Mouse (Mus musculus) midbrain, embryonic 14.5 days (tissue): ENCODE measurements at regions not wholly inside any gene's neighbourhood (a gene's known extent, or its start where the extent isn't known, plus 50 kb on each side); places are given as distances from the start of the nearest gene placed in this dataset.
A peak's percentile ranks its signal among the peaks of the same experiment; 100 is the strongest.

Experiments
- ATAC-seq: fragments of 200-750 bp; cut with Nextera tagmentation; 2 replicates; pipeline ENCODE4 v1.8.0; 2017; ENCODE audit warnings: moderate number of reproducible peaks, moderate library complexity; ENCODE audit not compliant: low FRiP score, low TSS enrichment
- DNase-seq: peaks from one replicate; pipeline ENCODE4 v3.0.0-alpha.2; 2015
- H3K27ac ChIP-seq: fragments of 300-500 bp; sonication (generic); replicated peaks from 2 replicates; pipeline ENCODE4 v1.5.1; 2014; ENCODE audit warnings: mild to moderate bottlenecking, low read depth, low read length, moderate library complexity
- H3K27me3 ChIP-seq: fragments of 300-500 bp; sonication (generic); 2 replicates; pipeline ENCODE4 v1.6.1; 2014; ENCODE audit warnings: low read length, control low read depth, mixed read lengths; ENCODE audit not compliant: control insufficient read depth, insufficient read depth
- H3K36me3 ChIP-seq: fragments of 300-500 bp; sonication (generic); 2 replicates; pipeline ENCODE4 v1.6.1; 2014; ENCODE audit warnings: low read length, control low read depth; ENCODE audit not compliant: control insufficient read depth, insufficient read depth
- H3K4me1 ChIP-seq: fragments of 300-500 bp; sonication (generic); 2 replicates; pipeline ENCODE4 v1.6.1; 2014; ENCODE audit warnings: mild to moderate bottlenecking, antibody characterized with exemption, low read length, control low read depth; ENCODE audit not compliant: control insufficient read depth, insufficient read depth
- H3K4me2 ChIP-seq: fragments of 300-500 bp; sonication (generic); 2 replicates; pipeline ENCODE4 v1.6.1; 2014; ENCODE audit warnings: mild to moderate bottlenecking, low read length, moderate library complexity
- H3K4me3 ChIP-seq: fragments of 300-500 bp; sonication (generic); replicated peaks from 2 replicates; pipeline ENCODE4 v1.5.1; 2014; ENCODE audit warnings: low read depth, low read length
- H3K9ac ChIP-seq: fragments of 300-500 bp; sonication (generic); replicated peaks from 2 replicates; pipeline ENCODE4 v1.6.1; 2014; ENCODE audit warnings: mild to moderate bottlenecking, low read length, moderate library complexity
- H3K9me3 ChIP-seq: fragments of 300-500 bp; sonication (generic); 2 replicates; pipeline ENCODE4 v1.6.1; 2016; ENCODE audit warnings: low read length, control low read depth, mixed read lengths; ENCODE audit not compliant: control insufficient read depth
- WGBS: fragments of 180-500 bp; shearing (Covaris S2); extraction: QIAGEN DNeasy Blood & Tissue Kit; methylation state at CpG from one replicate; pipeline ENCODE4 v1.1.7; 2014; 5-methylcytosine and 5-hydroxymethylcytosine counted together

DNA sequence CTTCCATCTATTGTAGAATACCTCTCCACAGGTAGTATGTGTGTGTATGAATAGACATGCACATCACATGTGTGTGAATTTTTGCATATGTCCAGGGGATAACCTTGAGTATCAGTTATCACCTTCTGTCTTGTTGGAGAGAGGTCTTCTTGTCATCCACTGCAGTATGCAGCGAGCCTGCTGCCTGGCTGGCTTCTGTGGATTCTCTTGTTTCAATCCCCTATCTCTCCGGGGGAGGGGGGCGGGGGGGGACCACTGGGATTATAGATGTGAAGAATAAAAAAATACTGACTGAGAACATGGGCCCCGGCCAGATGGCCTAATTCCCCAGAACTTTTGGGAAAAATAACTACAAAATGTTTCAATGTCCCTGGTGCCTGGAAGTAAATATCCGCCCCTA is 149.9 kb upstream of the Arl4c start:
- H3K4me3 ChIP-seq, result no peak overlapping the region
- WGBS, result 86% methylated on average over 5 of the region's 5 CpGs
- H3K9ac ChIP-seq, result no peak overlapping the region
- peaks cover 15% of the 10 kb centered on the region for H3K4me1 ChIP-seq
- H3K36me3 ChIP-seq, result no peaks in the 10 kb centered on the region
- DNase-seq (no peak), ATAC-seq (no peak)
- no peaks in the 10 kb centered on the region for H3K27me3 ChIP-seq
- no peaks in the 10 kb centered on the region for H3K9me3 ChIP-seq
- no peak overlapping the region for H3K4me2 ChIP-seq
- no peak overlapping the region for H3K27ac ChIP-seq

DNA sequence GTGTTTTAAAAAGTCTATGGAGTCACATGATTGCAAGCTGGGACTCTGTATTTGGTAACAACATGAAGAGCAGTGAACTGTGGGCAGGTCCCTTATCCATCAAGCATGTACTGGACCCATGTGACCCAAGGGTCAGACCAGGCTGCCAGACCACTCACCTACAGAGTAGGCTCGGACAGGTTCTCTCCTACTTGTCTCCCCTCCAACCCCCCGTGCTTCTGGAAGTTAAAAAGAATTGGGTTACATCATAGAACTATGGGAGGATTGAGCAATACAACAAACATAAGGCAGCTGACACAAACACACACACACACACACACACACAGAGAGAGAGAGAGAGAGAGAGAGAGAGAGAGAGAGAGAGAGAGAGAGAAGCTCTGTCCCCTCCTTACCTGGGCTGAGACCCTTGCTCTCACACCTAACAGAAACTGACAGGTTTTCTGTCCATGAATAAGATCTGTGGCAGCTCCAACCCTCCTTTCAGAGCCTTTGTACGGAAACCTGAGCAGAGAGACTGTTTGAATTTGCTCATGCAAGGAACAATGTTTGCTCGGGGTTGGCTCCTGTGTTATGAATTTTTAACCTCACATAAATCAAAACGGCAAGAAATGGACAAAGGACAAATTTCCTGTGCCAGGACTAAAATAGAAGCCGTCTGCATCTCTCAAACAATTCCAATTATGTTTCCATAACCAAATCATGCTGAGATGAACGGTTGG is 159.0 kb upstream of the Arl4c start:
- Histone ChIP-seq H3K4me1 (no peaks in the 10 kb centered on the region), H3K9ac (no peak overlapping the region), H3K36me3 (no peaks in the 10 kb centered on the region), H3K4me3 (no peak overlapping the region), H3K27ac (no peak overlapping the region), H3K9me3 (no peaks in the 10 kb centered on the region), H3K4me2 (no peak overlapping the region), H3K27me3 (no peaks in the 10 kb centered on the region)
- DNase-seq (peak; percentile 17), ATAC-seq (no peak)
- 74% methylated on average over 7 of the region's 7 CpGs for WGBS

DNA sequence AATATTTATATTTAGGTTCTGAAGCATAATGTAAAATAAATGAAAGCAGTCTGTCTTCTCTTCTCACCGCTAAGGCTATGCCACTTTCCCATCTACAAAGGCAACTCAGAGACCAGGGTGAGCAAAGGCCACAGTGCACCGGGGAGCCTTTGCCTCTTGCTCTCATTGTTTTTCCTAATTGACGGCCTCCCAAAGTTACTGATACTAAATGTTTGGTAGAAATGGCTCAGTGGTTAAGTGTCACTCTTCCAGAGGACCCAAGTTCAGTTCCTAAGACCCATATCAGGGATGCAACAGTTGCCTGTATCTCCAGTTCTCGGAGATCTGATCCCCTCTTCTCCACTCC is 159.5 kb upstream of the Arl4c start:
- Histone ChIP-seq H3K27me3 (no peaks in the 10 kb centered on the region), H3K9me3 (no peaks in the 10 kb centered on the region), H3K4me1 (no peaks in the 10 kb centered on the region), H3K9ac (no peak overlapping the region), H3K27ac (no peak overlapping the region), H3K36me3 (no peaks in the 10 kb centered on the region), H3K4me2 (no peak overlapping the region), H3K4me3 (no peak overlapping the region)
- 84% methylated on average over 4 of the region's 4 CpGs for WGBS
- ATAC-seq (no peak), DNase-seq (no peak)

DNA sequence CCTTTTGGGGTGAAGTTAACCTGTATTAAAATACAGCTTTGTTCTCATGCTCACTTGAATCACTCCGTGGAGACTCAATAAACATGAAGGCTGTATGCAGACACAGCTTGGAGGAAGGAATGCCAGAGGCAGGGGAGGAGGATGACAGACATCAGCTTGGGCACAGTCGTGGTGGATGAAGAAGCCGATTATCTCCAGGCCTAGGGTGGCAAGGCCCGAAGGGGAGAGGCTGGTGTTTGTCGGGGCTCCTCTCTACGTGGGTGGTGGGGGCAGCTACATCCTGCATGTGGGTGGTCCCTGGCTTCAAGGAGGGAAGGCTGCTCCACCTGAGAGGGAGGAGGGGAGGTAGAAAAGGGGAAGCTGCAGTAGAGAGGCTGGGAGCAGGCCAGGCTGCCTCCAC is 163.4 kb upstream of the Arl4c start:
- no peak overlapping the region for H3K9ac ChIP-seq
- no peaks in the 10 kb centered on the region for H3K27me3 ChIP-seq
- peaks cover 7% of the 10 kb centered on the region; the same call in 1 of the 2 replicates for H3K4me1 ChIP-seq
- no peaks in the 10 kb centered on the region for H3K9me3 ChIP-seq
- 46% methylated on average over 6 of the region's 6 CpGs for WGBS
- DNase-seq, result no peak
- no peak for ATAC-seq
- H3K36me3 ChIP-seq, result no peaks in the 10 kb centered on the region
- H3K27ac ChIP-seq, result no peak overlapping the region
- H3K4me3 ChIP-seq, result no peak overlapping the region
- no peak overlapping the region for H3K4me2 ChIP-seq

DNA sequence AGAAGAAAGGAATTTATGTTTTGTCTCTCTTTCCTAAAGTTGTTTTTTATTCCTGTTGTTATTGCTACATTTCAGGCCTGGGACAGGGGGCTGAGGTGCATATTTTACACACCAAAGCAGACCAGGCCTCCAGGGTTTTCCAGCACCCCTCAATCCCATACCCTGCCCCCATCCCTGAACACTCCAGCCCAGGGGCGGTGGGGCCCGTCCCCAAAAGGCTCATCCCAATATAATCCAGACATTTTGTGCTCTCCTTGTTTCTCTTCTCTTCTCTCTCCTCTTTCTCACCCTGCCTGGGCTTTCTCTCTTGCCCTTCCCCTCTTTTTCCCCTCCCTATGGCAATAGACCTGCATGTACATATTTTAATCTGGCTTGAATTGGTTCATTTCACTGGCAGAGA is 164.6 kb upstream of the Arl4c start:
- DNase-seq (no peak), ATAC-seq (no peak)
- WGBS, result 85% methylated on average over 2 of the region's 2 CpGs
- no peaks in the 10 kb centered on the region; the same call in 1 of the 2 replicates for H3K9me3 ChIP-seq
- no peak overlapping the region for H3K27ac ChIP-seq
- H3K36me3 ChIP-seq, result no peaks in the 10 kb centered on the region
- H3K9ac ChIP-seq, result no peak overlapping the region
- peaks cover 7% of the 10 kb centered on the region; the same call in 1 of the 2 replicates for H3K4me1 ChIP-seq
- no peaks in the 10 kb centered on the region for H3K27me3 ChIP-seq
- H3K4me3 ChIP-seq, result no peak overlapping the region
- no peak overlapping the region for H3K4me2 ChIP-seq

DNA sequence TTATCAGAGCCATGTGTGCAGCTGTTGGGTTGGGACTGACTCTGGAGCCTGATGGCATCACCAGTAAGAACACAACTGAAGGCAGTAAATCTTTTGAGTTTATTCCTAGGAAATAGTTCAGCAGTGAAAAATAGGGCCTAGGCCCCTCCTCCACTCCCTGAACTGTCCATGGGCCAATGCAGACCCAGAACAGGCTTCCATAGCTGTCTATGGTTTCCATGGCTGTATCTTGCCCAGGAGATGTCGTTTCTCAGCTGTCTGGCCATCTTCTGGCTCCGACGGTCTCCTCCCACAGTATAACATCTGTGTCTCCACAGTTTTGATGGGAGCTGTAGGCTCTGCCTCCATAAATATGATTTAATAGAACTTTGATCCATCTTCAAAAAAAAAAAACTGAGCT is 165.1 kb upstream of the Arl4c start:
- Histone ChIP-seq H3K4me3 (no peak overlapping the region), H3K27ac (no peak overlapping the region), H3K4me2 (no peak overlapping the region), H3K9ac (no peak overlapping the region), H3K9me3 (no peaks in the 10 kb centered on the region; the same call in 1 of the 2 replicates), H3K4me1 (peaks cover 7% of the 10 kb centered on the region; the same call in 1 of the 2 replicates), H3K36me3 (no peaks in the 10 kb centered on the region), H3K27me3 (no peaks in the 10 kb centered on the region)
- ATAC-seq (no peak), DNase-seq (no peak)
- 90% methylated on average over 3 of the region's 3 CpGs for WGBS

DNA sequence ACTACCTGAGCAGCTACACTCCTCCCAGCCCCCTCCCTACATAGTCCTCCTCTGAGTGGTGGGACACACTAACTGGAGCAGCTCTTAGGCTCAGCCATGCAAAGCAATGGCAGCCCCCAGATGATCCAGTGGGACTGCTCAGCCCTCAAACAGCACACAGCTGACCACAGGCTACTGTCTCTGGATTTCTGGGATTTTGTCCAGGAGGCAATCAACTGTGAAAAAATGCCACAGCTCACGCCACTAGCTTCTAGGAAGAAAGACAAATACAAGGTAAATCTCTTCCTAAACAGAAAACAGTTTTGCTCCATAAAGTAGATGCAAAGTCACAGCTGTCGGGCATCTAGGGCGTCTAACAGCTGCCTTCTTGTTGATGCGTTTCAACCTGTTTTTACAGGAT is 167.9 kb upstream of the Arl4c start:
- H3K4me3 ChIP-seq, result no peak overlapping the region
- no peak overlapping the region for H3K9ac ChIP-seq
- no peak overlapping the region for H3K4me2 ChIP-seq
- peaks cover 7% of the 10 kb centered on the region; the same call in 1 of the 2 replicates for H3K4me1 ChIP-seq
- no peaks in the 10 kb centered on the region for H3K36me3 ChIP-seq
- DNase-seq (peak; percentile 31), ATAC-seq (no peak)
- no peak overlapping the region for H3K27ac ChIP-seq
- H3K9me3 ChIP-seq, result no peaks in the 10 kb centered on the region; the same call in 1 of the 2 replicates
- H3K27me3 ChIP-seq, result no peaks in the 10 kb centered on the region
- 72% methylated on average over 4 of the region's 4 CpGs for WGBS

DNA sequence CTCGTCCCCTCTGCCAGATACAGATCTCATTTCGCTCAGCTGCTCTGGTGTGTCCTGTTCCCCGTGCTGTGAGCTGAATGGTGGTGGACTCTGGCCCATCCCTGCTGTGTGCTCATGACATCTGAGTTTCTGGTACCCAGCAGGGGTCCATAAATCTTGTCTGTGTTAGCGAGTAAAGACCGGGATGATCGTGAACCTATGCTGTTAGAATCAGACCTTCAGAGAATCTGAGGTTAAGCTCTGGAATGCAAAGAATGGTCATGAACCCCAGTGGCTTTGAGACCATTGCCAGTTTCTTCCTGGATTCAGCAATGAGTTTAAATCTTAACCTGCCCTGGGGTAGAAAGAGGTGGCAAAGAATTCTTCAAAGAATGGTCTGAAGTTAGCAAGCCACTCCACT is 173.3 kb upstream of the Arl4c start:
- Histone ChIP-seq H3K36me3 (no peaks in the 10 kb centered on the region), H3K27ac (no peak overlapping the region), H3K4me1 (no peaks in the 10 kb centered on the region), H3K9me3 (no peaks in the 10 kb centered on the region; the same call in 1 of the 2 replicates), H3K4me3 (no peak overlapping the region), H3K4me2 (no peak overlapping the region), H3K9ac (no peak overlapping the region), H3K27me3 (no peaks in the 10 kb centered on the region)
- no peak for DNase-seq
- ATAC-seq, result no peak
- 67% methylated on average over 6 of the region's 6 CpGs for WGBS

DNA sequence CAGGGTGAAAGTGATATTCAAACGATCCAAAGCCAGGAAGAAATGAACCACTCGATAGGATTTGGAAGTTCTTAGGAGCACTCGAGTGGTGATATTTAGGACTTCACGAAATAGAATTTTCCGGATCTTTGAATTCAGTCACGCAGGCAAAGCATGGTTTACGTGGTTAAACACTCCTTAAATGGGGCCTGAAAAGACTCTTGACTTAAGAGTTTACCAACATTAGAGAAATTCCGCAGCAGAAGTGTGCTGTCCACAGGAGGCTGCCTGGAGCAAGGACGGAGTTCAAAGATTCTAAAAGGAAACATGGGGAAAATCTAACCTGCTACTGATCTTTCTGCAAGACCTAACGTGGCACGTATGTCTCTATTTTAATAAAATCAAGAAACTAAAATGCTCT is 175.4 kb upstream of the Arl4c start:
- Histone ChIP-seq H3K27me3 (no peaks in the 10 kb centered on the region), H3K27ac (no peak overlapping the region), H3K4me3 (no peak overlapping the region), H3K4me2 (no peak overlapping the region), H3K4me1 (no peaks in the 10 kb centered on the region), H3K36me3 (no peaks in the 10 kb centered on the region), H3K9me3 (no peaks in the 10 kb centered on the region), H3K9ac (no peak overlapping the region)
- ATAC-seq (no peak), DNase-seq (no peak)
- 94% methylated on average over 11 of the region's 11 CpGs for WGBS
